Mouse (Mus musculus): Measurements from ENCODE around the gene Olfr516. TPM values are rescaled to one million over a fixed set of nuclear protein-coding genes. Genes with fewer than 3 reads are reported as not detected.

The Olfr516 gene
- total RNA-seq (2012; rRNA removed) (not detected in 2 replicates), polyA plus RNA-seq (2012; ENCODE audit: insufficient read depth in 1 of 2, insufficient read length in 2 of 2, low read depth in 1 of 2, low replicate concordance in 2 of 2, missing spikeins in 1 of 2) (not detected)

GRCm38 (mm10) chr7:108850429-108850828 lies at the start of gene Olfr516:
Gene Olfr516, minus strand, starts transcription at chr7:108850529.
- TF ChIP-seq ZMIZ1 (IDR thresholded peaks at IDR 0.05; ENCODE audit: low read depth, low read length) (no peak), POLR2AphosphoS2 (IDR thresholded peaks at IDR 0.05; ENCODE audit: low read length) (no peak), MYB (IDR thresholded peaks at IDR 0.05; ENCODE audit: low read depth, low read length) (no peak), NRF1 (IDR thresholded peaks at IDR 0.05; ENCODE audit: insufficient read depth, low read depth, low read length, poor library complexity, severe bottlenecking) (no peak), MXI1 (IDR thresholded peaks at IDR 0.05; ENCODE audit: low read depth, low read length) (no peak), MEF2A (IDR thresholded peaks at IDR 0.05; ENCODE audit: extremely low read depth, insufficient replicate concordance, low read depth, low read length, poor library complexity, severe bottlenecking) (no peak), UBTF (IDR thresholded peaks at IDR 0.05; ENCODE audit: borderline replicate concordance, insufficient read depth, low read depth, low read length) (no peak), JUND (IDR thresholded peaks at IDR 0.05; ENCODE audit: low read depth, low read length) (no peak), MAFK (IDR thresholded peaks at IDR 0.05; ENCODE audit: borderline replicate concordance, low read depth, low read length) (no peak), HCFC1 (IDR thresholded peaks at IDR 0.05; ENCODE audit: low read depth, low read length) (no peak), POLR2A (IDR thresholded peaks at IDR 0.05; ENCODE audit: control insufficient read depth in 1 of 2, insufficient read depth in 1 of 2, low read depth in 1 of 2, low read length in 2 of 2, poor library complexity in 1 of 2) (no peak)
- Histone ChIP-seq H3K27me3 (ENCODE audit: control insufficient read depth in 1 of 2, insufficient read depth in 2 of 2, low read length in 2 of 2) (no peaks in the 10 kb centered on the region), H3K9ac (ENCODE audit: control insufficient read depth, low read depth, low read length, poor library complexity, severe bottlenecking) (no peak within 1 kb of the TSS), H3K4me1 (ENCODE audit: control insufficient read depth in 1 of 2, insufficient read depth in 2 of 2, low read length in 2 of 2) (no peaks in the 10 kb centered on the region), H3K36me3 (ENCODE audit: control insufficient read depth in 1 of 2, insufficient read depth in 2 of 2, low read length in 2 of 2) (no peaks in the 10 kb centered on the region), H3K9me3 (replicated peaks; ENCODE audit: insufficient read depth, low read length) (no peaks in the 10 kb centered on the region), H3K27ac (ENCODE audit: control insufficient read depth, low read depth, low read length) (no peak within 1 kb of the TSS), H3K4me3 (ENCODE audit: control insufficient read depth in 1 of 2, insufficient read depth in 1 of 2, low read depth in 2 of 2, low read length in 2 of 2) (no peak within 1 kb of the TSS), H3K79me2 (ENCODE audit: control insufficient read depth, insufficient read depth, low read length, poor library complexity) (no peaks in the 10 kb centered on the region)
- DNase-seq (ENCODE audit: low read depth, low spot score), result no peak

- H3K27ac ChIP-seq (ENCODE audit: control insufficient read depth, low read depth, low read length), result no peak within 1 kb of the TSS
- no peaks in the 10 kb centered on the region for H3K9me3 ChIP-seq (replicated peaks; ENCODE audit: insufficient read depth, low read length)
- H3K4me3 ChIP-seq (ENCODE audit: control insufficient read depth in 1 of 2, insufficient read depth in 1 of 2, low read depth in 2 of 2, low read length in 2 of 2), result no peak within 1 kb of the TSS
- no peaks in the 10 kb centered on the region for H3K36me3 ChIP-seq (ENCODE audit: control insufficient read depth in 1 of 2, insufficient read depth in 2 of 2, low read length in 2 of 2)
- DNase-seq (ENCODE audit: low read depth, low spot score), result no peak
- no peak within 1 kb of the TSS for H3K9ac ChIP-seq (ENCODE audit: control insufficient read depth, low read depth, low read length, poor library complexity, severe bottlenecking)
- TF ChIP-seq USF2 (IDR thresholded peaks at IDR 0.05; ENCODE audit: borderline replicate concordance in 1 of 2, insufficient read depth in 1 of 2, low read depth in 1 of 2, low read length in 2 of 2) (no peak), POLR2A (IDR thresholded peaks at IDR 0.05; ENCODE audit: control insufficient read depth in 1 of 2, insufficient read depth in 1 of 2, low read depth in 1 of 2, low read length in 2 of 2, poor library complexity in 1 of 2) (no peak), MAZ (IDR thresholded peaks at IDR 0.05; ENCODE audit: low read depth, low read length) (no peak), MAX (IDR thresholded peaks at IDR 0.05; ENCODE audit: low read length) (no peak), ZMIZ1 (IDR thresholded peaks at IDR 0.05; ENCODE audit: low read depth, low read length) (no peak), RAD21 (IDR thresholded peaks at IDR 0.05; ENCODE audit: low read depth, low read length) (no peak), GATA1 (IDR thresholded peaks at IDR 0.05; ENCODE audit: low read depth, low read length) (no peak), ZKSCAN1 (IDR thresholded peaks at IDR 0.05; ENCODE audit: low read depth, low read length) (no peak), E2F4 (IDR thresholded peaks at IDR 0.05; ENCODE audit: borderline replicate concordance, low read depth, low read length) (no peak), HCFC1 (IDR thresholded peaks at IDR 0.05; ENCODE audit: low read depth, low read length) (no peak), TBP (IDR thresholded peaks at IDR 0.05; ENCODE audit: low read depth, low read length) (no peak), CHD1 (IDR thresholded peaks at IDR 0.05; ENCODE audit: low read depth, low read length) (no peak), KAT2A (conservative IDR thresholded peaks at IDR 0.05; ENCODE audit: low read depth, low read length) (no peak), CHD2 (IDR thresholded peaks at IDR 0.05; ENCODE audit: low read length) (no peak), TCF12 (IDR thresholded peaks at IDR 0.05; ENCODE audit: low read depth, low read length) (no peak), EP300 (IDR thresholded peaks at IDR 0.05; ENCODE audit: low read depth in 1 of 2, low read length in 2 of 2) (no peak)
- no peaks in the 10 kb centered on the region for H3K4me1 ChIP-seq (ENCODE audit: control insufficient read depth in 1 of 2, insufficient read depth in 2 of 2, low read length in 2 of 2)
- no peaks in the 10 kb centered on the region; a peak in 1 of 4 replicates for H3K27me3 ChIP-seq (ENCODE audit: control insufficient read depth in 1 of 2, insufficient read depth in 2 of 2, low read length in 2 of 2)
- no peaks in the 10 kb centered on the region for H3K79me2 ChIP-seq (ENCODE audit: control insufficient read depth, insufficient read depth, low read length, poor library complexity)
Observed at GRCm38 (mm10) chr7:108894320-108894719, 44.0 kb upstream of the Olfr516 start, which contains the start of gene Olfr519. Gene Olfr519, minus strand, starts transcription at chr7:108894420.

All from MEL (cell line).